Mouse (Mus musculus): Measurements from ENCODE around the gene Lcn5.

The Lcn5 gene

DNA sequence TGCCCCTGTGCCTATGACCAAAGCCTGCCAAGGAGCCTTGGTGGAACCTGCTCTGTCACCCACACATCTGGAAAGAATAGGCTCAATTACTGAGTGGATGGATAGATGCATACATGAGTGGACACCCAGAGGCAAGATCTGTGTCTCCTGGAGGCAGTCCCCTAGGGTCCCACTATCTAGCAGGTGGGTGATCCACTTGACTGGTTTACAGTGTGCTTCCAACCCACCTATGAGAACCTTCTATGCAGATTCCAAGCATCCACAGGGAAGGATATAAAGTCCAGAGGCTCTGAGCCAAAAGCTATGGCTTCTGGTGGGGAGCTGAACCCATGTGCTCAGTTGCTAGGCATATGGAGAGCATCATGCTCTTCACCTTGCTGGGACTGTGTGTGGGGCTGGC lies at the start of gene Lcn5:
Gene Lcn5 (plus strand): TSS at position 301 of the 400 bp plus-strand sequence.
- DNase-seq (ENCODE audit: low spot score) = no peak

DNA sequence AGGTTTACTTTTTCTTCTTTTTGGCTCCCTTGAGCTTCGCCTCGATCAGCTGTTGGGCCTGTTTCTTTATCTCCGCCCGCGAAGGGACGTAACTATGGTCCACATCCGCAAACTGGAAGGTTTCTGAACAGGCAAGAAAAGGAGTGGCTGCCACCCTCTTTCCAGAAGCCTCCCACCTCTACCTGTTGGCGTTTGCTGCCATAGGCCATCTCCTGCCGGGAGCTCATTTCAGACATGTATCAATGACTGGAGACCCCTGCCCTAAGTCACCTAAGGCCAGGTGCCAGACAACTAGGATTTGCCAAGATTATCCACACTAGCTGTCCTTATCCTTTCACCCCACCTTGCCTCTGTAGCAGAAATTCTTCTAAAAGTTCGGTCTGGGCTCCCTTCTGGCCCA lies 49.1 kb upstream of the Lcn5 start:
- no peak for DNase-seq (ENCODE audit: low spot score)

DNA sequence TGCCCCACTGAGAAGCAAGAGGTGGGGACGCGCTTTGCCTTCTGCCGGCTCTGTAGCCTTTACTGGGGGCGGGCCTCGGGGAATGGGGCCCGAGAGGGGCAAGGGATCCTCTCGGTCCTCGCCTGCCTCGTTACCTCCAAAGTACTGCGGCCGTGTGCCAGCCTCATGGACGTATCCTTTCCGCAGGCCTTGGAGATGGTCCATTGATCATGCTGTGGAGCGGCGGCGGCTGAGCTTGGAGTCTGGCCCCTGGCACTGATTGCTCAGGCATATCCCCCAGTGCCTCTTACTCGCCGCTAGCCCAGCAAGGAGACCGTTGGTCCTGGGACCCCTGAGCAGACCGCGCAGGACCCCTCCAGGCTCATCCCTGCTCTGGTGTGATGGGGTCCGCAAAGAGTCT lies 41.4 kb upstream of the Lcn5 start:
- DNase-seq (ENCODE audit: low spot score) = no peak

DNA sequence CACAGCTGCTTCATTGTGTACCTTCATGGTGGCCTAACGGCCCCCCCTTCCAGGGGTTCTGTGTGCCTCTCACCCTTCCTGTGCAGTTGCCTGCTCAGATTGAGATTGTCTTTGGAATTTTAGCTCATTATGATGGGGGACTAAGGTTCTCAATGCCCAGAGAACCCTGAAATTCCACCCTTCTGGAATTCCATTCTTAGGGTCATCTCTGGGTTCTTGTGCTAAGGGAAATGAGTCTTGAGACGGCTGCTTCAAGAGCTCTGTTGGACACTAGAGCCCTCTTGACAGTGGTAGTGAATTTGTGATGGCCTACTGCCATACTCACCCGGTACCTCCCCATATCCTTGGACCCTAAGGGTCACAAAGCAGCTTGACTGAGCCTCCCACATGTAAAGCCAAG lies 40.2 kb upstream of the Lcn5 start, which contains the start of gene Ccdc183:
Gene Ccdc183 (minus strand): TSS at position 101 of the 400 bp plus-strand sequence.
- DNase-seq (ENCODE audit: low spot score) = no peak

DNA sequence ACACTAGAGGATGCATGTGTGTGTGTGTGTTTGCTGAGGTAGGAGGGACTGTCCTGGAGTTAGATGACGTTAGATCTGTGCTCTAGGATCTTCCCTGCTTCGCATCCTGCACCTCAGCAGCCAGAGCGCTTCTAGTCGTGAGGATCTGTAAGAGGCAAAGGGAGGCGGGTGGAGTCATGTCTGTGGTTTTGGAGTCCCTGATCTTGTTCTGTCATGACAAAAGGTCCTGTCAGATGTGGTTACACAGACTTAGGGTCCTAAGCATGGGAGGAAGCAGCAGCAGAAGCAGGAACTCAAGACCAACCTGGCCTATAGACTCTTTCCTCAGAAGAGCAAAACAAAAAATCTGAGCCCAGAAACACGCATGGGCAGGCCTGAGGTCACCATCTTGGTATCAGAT lies 37.4 kb upstream of the Lcn5 start:
- DNase-seq (ENCODE audit: low spot score) = no peak

DNA sequence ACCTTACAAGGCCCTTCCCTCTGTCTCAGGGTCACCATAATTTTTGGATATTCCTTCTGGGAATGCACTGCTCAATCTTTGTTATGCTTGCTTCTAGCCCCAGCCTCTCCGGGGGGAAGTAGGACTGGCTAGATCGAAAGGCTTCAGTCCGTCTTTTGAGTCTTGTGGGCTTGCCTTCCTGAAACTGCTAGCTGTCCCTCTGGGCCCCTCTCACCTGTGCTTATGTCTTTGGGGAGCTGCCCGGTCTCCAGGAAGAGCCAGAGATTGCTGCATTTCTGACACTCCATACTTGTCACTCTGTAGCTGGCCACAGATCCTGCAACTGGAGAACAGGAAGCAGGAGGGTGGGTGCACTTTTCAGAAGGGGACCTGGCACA lies 36.9 kb upstream of the Lcn5 start:
- no peak for DNase-seq (ENCODE audit: low spot score)

DNA sequence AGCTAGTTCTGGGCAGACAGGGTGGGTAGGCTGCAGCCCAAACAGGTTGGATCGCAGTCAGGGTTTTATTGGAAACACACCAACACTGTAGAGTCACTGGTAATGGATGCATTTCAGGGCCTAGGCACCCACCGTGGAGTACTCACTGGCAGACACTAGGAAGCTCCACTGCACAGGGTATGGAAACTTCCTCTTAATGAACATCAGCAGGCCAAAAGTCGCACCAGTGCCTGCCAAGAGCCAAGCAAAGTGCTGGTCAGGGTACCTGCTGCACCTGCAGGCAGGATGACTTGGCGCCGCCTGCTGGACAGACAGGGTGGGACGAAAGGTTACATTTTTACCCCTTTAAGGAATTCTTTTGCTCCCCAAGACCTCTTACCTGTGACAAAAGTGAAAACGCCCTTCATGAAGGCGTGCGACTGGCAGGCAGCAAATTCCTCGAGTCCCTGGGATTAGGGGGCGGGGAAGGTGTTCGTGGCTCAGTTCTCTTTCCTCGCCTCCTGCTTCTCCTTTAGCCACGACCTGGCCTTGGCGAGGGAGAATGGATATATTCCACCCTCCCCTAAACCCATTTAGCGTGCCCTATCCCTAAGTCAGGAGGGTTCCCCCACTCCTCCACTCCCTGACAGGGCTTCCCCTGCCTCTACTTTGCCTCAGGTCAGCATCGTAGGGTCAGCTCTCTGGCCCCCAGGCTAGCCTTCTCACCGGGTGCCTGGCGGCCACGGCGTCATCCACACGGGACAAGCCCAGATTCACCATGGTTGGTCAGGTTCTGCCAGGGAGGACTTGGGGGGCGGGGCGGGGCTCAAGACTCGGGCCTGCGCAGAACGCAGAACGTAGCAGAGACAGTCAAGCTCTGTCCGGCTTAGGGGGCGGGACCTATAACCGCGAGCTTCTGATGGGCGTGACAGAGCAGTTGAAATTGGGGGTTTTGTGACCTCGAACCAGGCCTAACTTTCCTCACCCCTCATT lies 36.2 kb upstream of the Lcn5 start, which contains the start of gene Tmem141:
Gene Tmem141 (minus strand): TSS at position 777 of the 972 bp plus-strand sequence.
- peak; percentile 88 for DNase-seq (ENCODE audit: low spot score)

DNA sequence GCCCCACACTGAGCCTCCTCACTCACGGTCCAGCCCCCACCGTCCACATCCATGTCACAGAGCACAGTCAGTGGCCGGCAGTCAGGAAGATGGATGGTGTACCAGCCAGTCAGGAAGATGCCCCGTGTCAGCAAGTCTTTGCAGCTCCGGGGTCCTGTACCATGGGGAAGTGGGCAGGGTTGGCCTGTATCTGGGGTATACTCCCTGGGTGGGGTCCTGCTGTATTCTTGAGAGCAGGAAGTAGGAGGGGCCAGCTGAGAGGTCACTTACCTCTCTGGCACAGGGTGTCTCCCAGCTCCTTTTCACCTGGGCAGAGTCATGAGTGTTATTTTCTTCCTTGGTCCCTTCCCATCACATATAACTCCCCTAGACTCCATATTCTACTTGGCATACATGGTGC lies 31.8 kb upstream of the Lcn5 start:
- DNase-seq (ENCODE audit: low spot score) = no peak

DNA sequence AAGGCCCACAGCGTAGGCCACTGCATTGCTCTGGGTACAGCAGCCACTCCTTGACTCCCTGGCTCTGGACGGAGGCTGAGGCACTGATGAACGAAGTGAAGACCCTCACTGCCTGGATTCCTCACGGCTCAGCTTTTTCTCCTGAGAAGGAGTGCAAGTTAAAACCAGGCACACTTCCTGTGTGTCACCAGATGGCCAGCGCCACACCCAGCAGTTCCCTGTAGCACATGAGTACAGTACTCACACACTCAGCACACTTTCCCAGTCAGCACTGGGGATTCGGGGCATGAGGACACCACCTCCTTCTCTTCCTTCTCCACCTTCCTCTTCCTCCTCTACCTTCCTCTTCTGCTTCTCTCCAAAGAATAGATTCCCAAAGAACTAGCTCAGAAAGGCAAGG lies 29.9 kb upstream of the Lcn5 start, which contains the start of gene Fcna:
Gene Fcna (minus strand): TSS at position 220 of the 400 bp plus-strand sequence.
- DNase-seq (ENCODE audit: low spot score) = no peak

DNA sequence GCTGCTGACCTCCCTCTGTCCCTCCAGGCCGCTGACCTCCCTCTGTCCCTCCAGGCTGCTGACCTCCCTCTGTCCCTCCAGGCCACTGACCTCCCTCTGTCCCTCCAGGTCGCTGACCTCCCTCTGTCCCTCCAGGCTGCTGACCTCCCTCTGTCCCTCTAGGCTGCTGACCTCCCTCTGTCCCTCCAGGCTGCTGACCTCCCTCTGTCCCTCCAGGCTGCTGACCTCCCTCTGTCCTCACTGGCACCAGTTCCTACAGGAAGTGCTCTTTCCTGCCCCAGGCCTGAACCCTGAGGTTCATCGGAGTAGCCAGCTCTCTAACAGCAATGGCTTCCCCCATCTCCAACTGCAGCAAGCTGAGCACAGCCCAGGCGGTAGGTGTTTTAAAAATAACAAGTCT lies 29.0 kb upstream of the Lcn5 start:
- peak; percentile 47 for DNase-seq (ENCODE audit: low spot score)

DNA sequence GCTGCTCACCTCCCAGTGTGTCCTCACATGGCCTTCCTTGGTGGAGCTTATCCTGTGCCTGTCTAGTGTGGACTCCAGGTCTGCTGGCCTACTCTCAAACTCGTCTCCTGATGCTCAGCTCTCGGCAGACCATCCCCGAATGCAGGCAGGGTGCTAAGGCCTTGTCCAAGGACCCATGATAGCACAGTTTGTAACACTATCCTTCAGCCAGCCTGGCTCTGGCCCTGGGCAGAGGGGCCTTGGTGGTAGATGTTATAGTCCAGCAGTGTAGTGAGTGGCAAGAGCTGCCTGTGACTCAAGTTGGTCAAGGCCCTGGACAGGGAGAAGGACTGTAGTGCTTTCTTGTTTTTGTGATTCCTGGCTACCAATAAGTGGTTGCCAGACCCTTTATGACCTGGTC lies 24.1 kb upstream of the Lcn5 start:
- no peak for DNase-seq (ENCODE audit: low spot score)

DNA sequence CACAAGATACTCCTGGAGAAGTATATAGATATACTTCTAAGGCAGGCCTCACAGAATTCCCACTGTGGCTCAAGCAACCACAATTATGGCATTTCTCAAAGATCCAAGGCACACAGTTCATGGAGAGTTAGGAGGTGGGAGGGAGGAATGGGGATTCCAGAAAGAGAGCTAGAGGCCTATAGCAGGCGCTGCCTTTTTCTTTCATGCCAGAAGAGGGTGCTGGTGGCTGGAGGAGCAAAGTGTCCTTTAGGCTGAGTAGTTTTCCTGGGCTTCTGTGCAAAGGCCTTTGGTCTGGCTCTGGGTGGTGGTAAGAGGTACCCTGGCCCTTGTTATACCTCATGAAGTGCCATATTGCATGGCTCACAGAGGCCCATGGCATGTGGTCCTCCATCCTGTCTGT lies 23.7 kb upstream of the Lcn5 start:
- DNase-seq (ENCODE audit: low spot score) = no peak

DNA sequence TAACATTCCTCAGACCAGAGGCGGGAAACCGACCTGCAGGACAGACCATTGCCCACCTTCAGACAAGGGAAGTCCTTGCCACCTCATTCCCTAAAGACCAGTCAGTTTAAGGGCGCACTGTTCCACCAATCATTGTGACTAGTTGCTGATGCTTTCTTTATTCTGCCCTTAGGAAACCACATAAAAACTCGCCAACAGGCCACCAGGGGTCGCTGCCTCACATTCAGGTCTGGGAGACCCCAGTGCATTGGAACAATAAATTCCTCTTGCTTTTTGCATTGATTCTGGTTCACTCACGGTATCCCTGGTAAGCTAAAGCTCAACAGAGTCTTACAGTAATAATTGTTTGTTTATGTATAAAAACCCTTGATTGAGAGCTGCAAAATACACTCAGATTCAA lies 17.9 kb upstream of the Lcn5 start:
- DNase-seq (ENCODE audit: low spot score) = peak; percentile 68

DNA sequence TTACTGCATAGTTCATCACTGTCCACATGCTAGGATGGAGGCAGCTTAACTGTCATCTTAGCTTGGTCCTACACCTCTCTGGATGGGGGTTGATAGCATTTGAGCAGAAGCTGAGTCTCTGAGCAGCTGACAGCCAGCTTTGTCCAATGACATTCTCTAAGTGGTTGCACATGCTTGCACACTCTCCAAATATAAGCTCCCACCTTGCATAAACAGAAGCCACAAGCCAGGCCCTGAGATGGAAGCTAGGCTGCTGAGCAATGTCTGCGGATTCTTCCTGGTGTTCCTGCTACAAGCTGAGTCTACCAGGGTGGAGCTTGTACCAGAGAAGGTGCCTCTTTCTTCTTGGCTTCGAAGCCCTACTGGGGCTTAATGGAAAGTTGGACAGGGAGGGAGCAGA lies 4.8 kb upstream of the Lcn5 start, which contains the start of gene Lcn8:
Gene Lcn8 (plus strand): TSS at position 219 of the 400 bp plus-strand sequence.
- DNase-seq (ENCODE audit: low spot score) = no peak

DNA sequence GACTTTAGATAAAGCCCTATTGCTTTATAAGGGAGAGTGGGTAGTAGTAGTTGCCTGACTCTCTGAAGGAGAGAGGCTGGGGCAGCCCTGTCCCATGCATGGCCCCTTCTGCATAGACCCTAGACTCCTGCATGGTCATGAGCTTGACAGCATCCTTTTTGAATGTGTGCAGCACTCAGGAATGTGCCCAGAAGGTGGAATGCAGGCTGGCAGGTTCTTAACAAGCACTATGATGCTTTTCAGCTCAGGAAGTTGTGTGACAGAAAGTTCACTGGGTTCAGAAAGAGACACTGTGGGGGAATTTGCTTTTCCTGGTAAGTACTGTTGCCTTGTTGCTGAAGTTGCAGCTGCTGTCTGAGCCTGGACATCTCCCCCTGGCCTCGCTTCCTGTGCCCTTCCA lies 3.2 kb upstream of the Lcn5 start:
- DNase-seq (ENCODE audit: low spot score) = peak; percentile 8

DNA sequence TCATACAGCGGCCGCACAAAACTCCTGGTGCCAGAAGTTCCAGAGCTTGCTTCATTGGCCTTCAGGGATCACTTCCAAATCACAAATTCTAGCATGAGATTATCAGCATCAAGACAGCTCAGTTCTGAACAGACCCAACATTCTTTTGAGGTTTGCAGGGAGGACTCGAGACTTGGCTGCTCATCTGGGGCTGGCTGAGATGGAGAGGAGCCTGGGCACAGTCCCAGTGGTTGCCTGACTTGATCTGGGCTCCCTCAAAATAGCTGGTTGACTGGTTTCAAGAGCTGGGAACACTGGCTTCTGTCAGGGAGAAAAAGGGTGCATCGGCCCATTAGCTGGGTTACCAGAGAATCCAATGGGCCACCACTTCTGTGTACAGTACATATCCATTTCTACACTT lies 1.1 kb upstream of the Lcn5 start:
- DNase-seq (ENCODE audit: low spot score) = no peak

DNA sequence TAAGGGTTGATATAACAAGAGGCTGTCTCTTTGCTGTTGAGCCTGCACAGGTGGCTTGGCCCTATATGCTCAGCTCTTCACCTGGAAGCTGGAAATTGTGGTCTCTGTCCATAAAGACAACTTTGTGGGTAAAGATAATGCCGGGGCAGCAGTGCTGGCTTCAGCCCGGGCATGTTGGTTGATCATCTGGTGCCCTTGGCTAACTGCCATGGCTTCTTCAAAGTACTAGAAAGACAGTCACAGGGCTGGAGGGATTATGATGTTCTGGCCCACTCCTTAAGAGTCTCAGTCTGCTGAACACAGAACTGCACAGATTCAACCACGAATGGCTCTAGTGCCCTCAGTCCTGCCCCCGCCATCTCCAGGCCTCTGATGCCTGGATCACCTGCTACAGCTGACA lies 506 bp upstream of the Lcn5 start:
- DNase-seq (ENCODE audit: low spot score) = no peak

DNA sequence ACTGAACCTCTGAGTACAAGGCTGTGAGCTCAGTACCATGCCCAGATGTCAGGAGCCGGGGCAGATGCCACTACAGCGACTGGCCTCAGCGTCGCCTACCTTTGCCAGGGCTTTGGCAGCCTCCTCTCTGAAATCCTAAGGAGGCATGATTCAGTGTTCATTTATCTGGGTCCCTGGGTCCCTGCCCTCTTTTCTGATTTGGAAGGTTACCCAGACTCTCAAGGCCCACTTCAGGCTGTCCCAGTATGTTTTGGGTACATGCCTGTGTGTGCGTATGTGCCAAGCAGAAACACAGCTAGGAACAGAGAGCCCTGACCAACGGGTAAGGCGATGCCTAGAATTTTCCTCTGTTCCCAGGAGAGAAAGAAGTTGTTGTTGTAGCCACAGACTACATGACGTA lies 2.5 kb downstream of the Lcn5 start:
- DNase-seq (ENCODE audit: low spot score) = no peak

DNA sequence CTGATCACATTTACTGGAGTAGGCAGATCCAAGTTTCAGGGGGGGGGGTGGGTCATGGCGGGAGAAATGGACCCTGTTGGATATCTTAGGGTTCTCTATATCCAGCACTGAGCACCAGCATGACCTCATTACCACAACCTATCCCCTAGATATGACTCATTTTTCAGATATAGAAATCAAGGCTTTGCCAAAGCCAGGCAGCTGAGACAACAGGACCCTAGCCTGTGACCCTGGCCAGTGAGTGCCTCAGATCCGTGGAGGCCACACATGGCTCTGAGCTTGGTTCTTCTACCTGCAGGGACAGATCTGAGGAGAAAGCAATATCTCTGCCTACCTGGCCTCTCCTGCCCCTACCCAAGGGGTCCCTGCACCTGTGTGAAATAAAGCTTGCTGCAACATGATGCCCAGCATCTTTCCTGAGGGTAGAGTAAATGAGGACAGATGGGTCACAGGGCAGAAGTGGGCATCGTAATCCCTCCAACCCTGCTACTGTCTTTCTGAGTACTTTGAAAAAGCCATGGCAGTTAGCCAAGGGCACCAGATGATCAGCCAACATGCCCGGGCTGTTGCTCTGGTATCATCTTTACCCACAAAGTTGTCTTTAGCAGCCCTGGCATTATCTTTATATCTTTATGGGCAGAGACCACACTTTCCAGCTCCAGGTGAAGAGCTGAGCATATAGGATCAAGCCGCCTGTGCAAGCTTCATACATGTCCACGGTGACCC lies 3.7 kb downstream of the Lcn5 start:
- DNase-seq (ENCODE audit: low spot score) = no peak

DNA sequence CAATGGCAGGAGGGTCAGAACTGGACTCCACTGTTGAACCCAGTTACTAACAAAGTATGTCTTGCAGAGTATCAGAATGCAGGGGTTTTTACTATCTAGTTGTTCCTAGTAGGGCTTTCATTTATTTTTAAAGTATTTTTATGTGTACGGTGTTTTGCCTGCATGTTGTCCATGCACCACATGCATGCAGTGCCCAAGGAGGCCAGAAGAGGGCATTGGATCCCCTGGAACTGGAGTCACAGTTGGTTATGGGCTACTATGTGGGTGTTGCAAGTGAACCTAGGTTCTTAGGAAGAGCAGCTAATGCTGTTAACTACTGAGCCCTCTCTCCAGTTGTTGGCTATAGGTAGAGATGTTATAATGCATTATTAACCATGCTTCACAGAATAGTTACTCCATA lies 5.8 kb downstream of the Lcn5 start:
- peak; percentile 62 for DNase-seq (ENCODE audit: low spot score)

DNA sequence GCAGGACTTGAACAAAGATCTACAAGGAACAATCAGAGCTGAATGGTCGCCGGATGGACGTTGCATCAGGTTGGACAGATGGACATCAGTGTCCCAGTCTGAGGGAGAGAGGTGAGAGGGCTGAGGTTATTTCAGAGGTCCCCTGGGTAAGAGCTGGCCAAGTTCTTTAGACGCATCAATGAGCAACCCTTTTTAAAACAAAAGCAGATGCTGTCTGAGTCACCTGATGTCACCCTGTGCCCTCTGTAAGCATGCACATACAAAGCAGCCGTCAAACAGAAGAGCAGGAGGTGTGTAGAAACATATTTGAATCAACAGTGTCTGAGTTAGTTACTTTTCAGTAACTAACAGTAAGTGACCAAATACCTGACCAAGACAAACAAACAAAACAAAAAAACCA lies 6.4 kb downstream of the Lcn5 start:
- no peak for DNase-seq (ENCODE audit: low spot score)

DNA sequence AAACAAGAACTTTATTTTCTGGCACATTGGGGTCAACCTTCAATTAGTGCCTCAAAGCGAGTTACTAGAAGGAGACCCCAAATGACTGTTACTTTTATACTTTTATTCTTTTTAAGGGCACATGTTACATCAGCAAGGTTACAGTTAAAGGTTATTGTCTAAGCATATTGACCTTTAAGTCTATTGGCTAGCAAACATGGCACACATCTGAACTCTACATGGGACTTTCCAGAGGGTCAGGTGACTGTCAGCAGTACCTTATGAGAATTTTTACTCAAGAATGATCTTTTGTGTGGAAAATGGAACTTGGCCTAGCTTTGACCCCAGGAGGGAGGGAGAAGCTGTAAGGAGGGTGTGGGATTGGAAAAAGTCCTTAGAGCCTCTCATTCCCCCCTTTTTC lies 8.8 kb downstream of the Lcn5 start:
- no peak for DNase-seq (ENCODE audit: low spot score)

DNA sequence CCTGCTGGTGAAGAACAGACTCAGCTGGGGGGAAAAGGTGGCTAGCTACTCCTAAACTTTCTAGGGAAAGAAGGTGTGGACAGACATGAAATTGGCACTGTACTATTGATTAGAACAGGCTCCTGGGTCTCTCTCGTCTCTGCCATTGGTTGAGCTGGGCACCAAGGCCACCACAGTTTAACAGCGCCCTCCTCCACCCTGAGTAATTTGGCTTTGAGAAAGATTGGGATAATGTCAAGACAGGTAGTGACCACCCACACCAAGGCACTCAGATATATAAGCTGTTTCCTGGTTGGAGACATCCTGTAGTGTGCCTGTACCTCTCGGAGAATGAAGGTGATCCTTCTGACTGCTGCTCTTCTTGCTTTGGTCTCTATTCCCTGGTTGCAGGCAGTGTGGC lies 18.7 kb downstream of the Lcn5 start, which contains the start of gene Lcn6:
Gene Lcn6 (plus strand): TSS at position 301 of the 400 bp plus-strand sequence.
- no peak for DNase-seq (ENCODE audit: low spot score)
